9 mouse cellular contexts compared by ENCODE assay signal in genomic region chr9:99434892-99435618, GRCm38 (mm10). TPM values are rescaled to one million over a fixed set of nuclear protein-coding genes. Genes with fewer than 3 reads are reported as not detected.
DNase-seq lines count a peak whose midpoint lies in the region; ATAC-seq and TF ChIP-seq lines count a peak whose summit lies in the region.
"Had no signal": no experiment of that assay in that cellular context is flagged by ENCODE, and none has a peak within 500 bp of the region (broad histone marks: within the 10 kb centered on the region; RNA-seq: fewer than 3 reads in every experiment).

No protein-coding gene starts in this region.

- peak overlapping the region; percentile 87 for H3K4me2 ChIP-seq in embryonic facial prominence, embryonic 15.5 days (replicated peaks)
- H3K4me2 ChIP-seq in intestine, embryonic 16.5 days (ENCODE audit: low read depth, low read length), result peak overlapping the region; percentile 92
- H3K4me2 ChIP-seq in midbrain, embryonic 14.5 days (ENCODE audit: low read length), result peak overlapping the region; percentile 86

- peak overlapping the region; percentile 79; the same call in 1 of the 2 replicates for H3K9ac ChIP-seq in embryonic facial prominence, embryonic 15.5 days
- 0 out of 2 replicates have a peak overlapping the region, but pooled peaks have one; percentile 24 for H3K9ac ChIP-seq in intestine, embryonic 16.5 days (ENCODE audit: low read depth, low read length)
- peak overlapping the region; percentile 93 for H3K9ac ChIP-seq in midbrain, embryonic 14.5 days (replicated peaks; ENCODE audit: low read length)

- H3K9me3 ChIP-seq in E14TG2a.4 (ENCODE audit: low read length), result no peaks in the 10 kb centered on the region
- no peaks in the 10 kb centered on the region for H3K9me3 ChIP-seq in embryonic facial prominence, embryonic 15.5 days (replicated peaks)
- no peaks in the 10 kb centered on the region for H3K9me3 ChIP-seq in intestine, embryonic 16.5 days (ENCODE audit: control insufficient read depth, low read length)
- H3K9me3 ChIP-seq in midbrain, embryonic 14.5 days (ENCODE audit: control insufficient read depth, low read length), result no peaks in the 10 kb centered on the region

- no peak for TF ChIP-seq CTCF in E14TG2a.4 (conservative IDR thresholded peaks at IDR 0.05; ENCODE audit: low read length)

- H3K4me3 ChIP-seq in E14TG2a.4 (replicated peaks; ENCODE audit: low read length), result peak overlapping the region; percentile 79
- H3K4me3 ChIP-seq in embryonic facial prominence, embryonic 15.5 days (replicated peaks), result peak overlapping the region; percentile 81
- peak overlapping the region; percentile 76 for H3K4me3 ChIP-seq in intestine, embryonic 16.5 days (ENCODE audit: low read length)
- peak overlapping the region; percentile 89 for H3K4me3 ChIP-seq in midbrain, embryonic 14.5 days (replicated peaks; ENCODE audit: low read depth, low read length)

- peak overlapping the region; percentile 91 for H3K27ac ChIP-seq in embryonic facial prominence, embryonic 15.5 days (replicated peaks)
- peak overlapping the region; percentile 6 for H3K27ac ChIP-seq in intestine, embryonic 16.5 days (ENCODE audit: low read length)
- peak overlapping the region; percentile 92 for H3K27ac ChIP-seq in midbrain, embryonic 14.5 days (replicated peaks; ENCODE audit: low read depth, low read length)

- 9% methylated on average over 14 of the region's 14 CpGs for WGBS in embryonic facial prominence, embryonic 15.5 days
- 41% methylated on average over 14 of the region's 14 CpGs for WGBS in intestine, embryonic 16.5 days
- WGBS in midbrain, embryonic 14.5 days, result 28% methylated on average over 14 of the region's 14 CpGs

- H3K27me3 ChIP-seq in E14TG2a.4 (ENCODE audit: insufficient read depth, low read length), result peaks cover 50% of the 10 kb centered on the region
- peaks cover 9% of the 10 kb centered on the region; the same call in 1 of the 2 replicates for H3K27me3 ChIP-seq in embryonic facial prominence, embryonic 15.5 days
- 0 out of 2 replicates have a peak, but pooled peaks cover 3% of the 10 kb centered on the region for H3K27me3 ChIP-seq in intestine, embryonic 16.5 days (replicated peaks; ENCODE audit: control insufficient read depth, insufficient read depth, low read length)
- peaks cover 8% of the 10 kb centered on the region; the same call in 1 of the 2 replicates for H3K27me3 ChIP-seq in midbrain, embryonic 14.5 days (ENCODE audit: control insufficient read depth, insufficient read depth, low read length)

- DNase-seq in frontal cortex, postnatal 25 days (ENCODE audit: low spot score in 2 of 2), result no peak
- DNase-seq in midbrain, embryonic 14.5 days, result peak; percentile 54
- no peak for DNase-seq in natural killer cell, adult 2 months (ENCODE audit: low spot score in 2 of 2)
- no peak for DNase-seq in layer of hippocampus, postnatal 10 days (ENCODE audit: low spot score in 2 of 2)

- no peaks in the 10 kb centered on the region for H3K36me3 ChIP-seq in E14TG2a.4 (ENCODE audit: insufficient read depth, low read length)
- no peaks in the 10 kb centered on the region for H3K36me3 ChIP-seq in embryonic facial prominence, embryonic 15.5 days
- H3K36me3 ChIP-seq in intestine, embryonic 16.5 days (ENCODE audit: control insufficient read depth, insufficient read depth, low read length), result no peaks in the 10 kb centered on the region
- no peaks in the 10 kb centered on the region for H3K36me3 ChIP-seq in midbrain, embryonic 14.5 days (ENCODE audit: control insufficient read depth, insufficient read depth, low read length)

- peaks cover 84% of the 10 kb centered on the region for H3K4me1 ChIP-seq in E14TG2a.4 (replicated peaks; ENCODE audit: low read depth, low read length)
- H3K4me1 ChIP-seq in embryonic facial prominence, embryonic 15.5 days, result peaks cover 42% of the 10 kb centered on the region
- H3K4me1 ChIP-seq in intestine, embryonic 16.5 days (ENCODE audit: control insufficient read depth, insufficient read depth, low read length), result peaks cover 12% of the 10 kb centered on the region
- peaks cover 32% of the 10 kb centered on the region for H3K4me1 ChIP-seq in midbrain, embryonic 14.5 days (ENCODE audit: control insufficient read depth, insufficient read depth, low read length)

- ATAC-seq in frontal cortex, adult (ENCODE audit: low TSS enrichment), result peak; percentile 42
- peak; percentile 47 for ATAC-seq in embryonic facial prominence, embryonic 15.5 days (ENCODE audit: insufficient number of reproducible peaks, low FRiP score, low TSS enrichment, low read depth)
- ATAC-seq in intestine, embryonic 16.5 days, result 0 out of 2 replicates have a peak, but pooled peaks have one; percentile 15
- peak; percentile 36; the same call in 1 of the 2 replicates for ATAC-seq in midbrain, embryonic 14.5 days (ENCODE audit: low FRiP score, low TSS enrichment)

RNA-seq across cellular contexts. Expression of gene Mras, which starts 2.1 kb away (rescaled TPM):
- 25.2 and 25.4 TPM in 2 replicates for polyA plus RNA-seq in embryonic facial prominence, embryonic 15.5 days (2015; fragmentation: Nextera tagmentation; extraction: Ambion mirVana)
- polyA plus RNA-seq in intestine, embryonic 16.5 days (2015; fragmentation: Nextera tagmentation; extraction: Ambion mirVana), result 6.8 and 6.9 TPM in 2 replicates
- polyA plus RNA-seq in midbrain, embryonic 14.5 days (2014; fragmentation: Nextera tagmentation; extraction: Ambion mirVana), result 58.0 and 59.9 TPM in 2 replicates
- 10 to 100 TPM; 77.8 to 96.3 TPM for total RNA-seq in layer of hippocampus, postnatal 10 days (2021)

RNA-seq across cellular contexts. Expression of gene Nme9, which starts 16.2 kb away (rescaled TPM):
- 6.2 and 11.2 TPM in 2 replicates for polyA plus RNA-seq in embryonic facial prominence, embryonic 15.5 days (2015; fragmentation: Nextera tagmentation; extraction: Ambion mirVana)
- polyA plus RNA-seq in intestine, embryonic 16.5 days (2015; fragmentation: Nextera tagmentation; extraction: Ambion mirVana), result 0.73 and 0.76 TPM in 2 replicates
- 0.31 TPM in 1 of 2 replicates, not detected in the other for polyA plus RNA-seq in midbrain, embryonic 14.5 days (2014; fragmentation: Nextera tagmentation; extraction: Ambion mirVana)
- total RNA-seq in layer of hippocampus, postnatal 10 days (2021), result under 1 TPM; 0.65 to 0.89 TPM
- polyA plus RNA-seq: C2C12 had no signal

Comparison
In these comparisons a context has a peak if more than half of its experiments do, and no peak if none do; other contexts are left out.
1. H3K27ac ChIP-seq: peak in every context shown above with its lines; median percentile 92 in midbrain, embryonic 14.5 days; 91 in embryonic facial prominence, embryonic 15.5 days; 6 in intestine, embryonic 16.5 days.
2. H3K9ac ChIP-seq: peak in every context shown above with its lines; median percentile 93 in midbrain, embryonic 14.5 days; 79 in embryonic facial prominence, embryonic 15.5 days; 24 in intestine, embryonic 16.5 days.